Mouse (Mus musculus) c-Kit-negative CD71-positive TER-119-positive erythroid progenitor cells, embryonic 14.5 days (primary cell): ENCODE measurements around the gene L3mbtl1.

ENCODE experiments used
- DNase-seq: peaks from one replicate; pipeline ENCODE4 v3.0.0-alpha.2; 2013; ENCODE audit warnings: low read depth, low spot score

The L3mbtl1 gene

GRCm38 (mm10) chr2:162993881-162994616 is 50.8 kb downstream of the L3mbtl1 start:
- no peak for DNase-seq

GRCm38 (mm10) chr2:162998528-162999230 is 55.4 kb downstream of the L3mbtl1 start:
- peak; percentile 51 for DNase-seq

GRCm38 (mm10) chr2:162999744-163000143 is 56.5 kb downstream of the L3mbtl1 start:
- DNase-seq: no peak

GRCm38 (mm10) chr2:163001071-163001470 is 57.8 kb downstream of the L3mbtl1 start:
- DNase-seq: no peak

GRCm38 (mm10) chr2:163007299-163007698 is 64.0 kb downstream of the L3mbtl1 start:
- no peak for DNase-seq

- peak; percentile 87 for DNase-seq
These were observed 73.9 kb downstream of the L3mbtl1 start, which contains the start of gene Ift52 for GRCm38 (mm10) chr2:163016916-163017743. TSS of gene Ift52 (plus strand) at chr2:163017354.
